Mouse (Mus musculus) kidney, adult 8-10 months (tissue): ENCODE results near the gene Dennd4a.
A peak's percentile ranks its signal among the peaks of the same experiment; 100 is the strongest.

Experiments used
- DNase-seq, 2 experiments: peaks; one replicate each; pipeline ENCODE4 v3.0.0; 2022

Gene Dennd4a

GRCm38 (mm10) chr9:64810822-64811537 lies at the start of gene Dennd4a:
TSS of gene Dennd4a (plus strand) at chr9:64811340.
- DNase-seq: peak; percentile 96 to 98

GRCm38 (mm10) chr9:64764824-64765223 lies 46.3 kb upstream of the Dennd4a start:
- DNase-seq: no peak

- no peak for DNase-seq
Observed at GRCm38 (mm10) chr9:64766136-64766535, 45.0 kb upstream of the Dennd4a start.

- no peak for DNase-seq
Observed at GRCm38 (mm10) chr9:64767796-64768195, 43.3 kb upstream of the Dennd4a start.

GRCm38 (mm10) chr9:64769066-64769695 lies 42.0 kb upstream of the Dennd4a start:
- DNase-seq: peak in 1 of 2 experiments; percentile 16

- DNase-seq: no peak
Observed at GRCm38 (mm10) chr9:64769911-64770310, 41.2 kb upstream of the Dennd4a start.

- DNase-seq: no peak
Observed at GRCm38 (mm10) chr9:64770411-64770849, 40.7 kb upstream of the Dennd4a start.

- DNase-seq: no peak
Observed at GRCm38 (mm10) chr9:64771236-64771635, 39.9 kb upstream of the Dennd4a start.

- no peak for DNase-seq
Observed at GRCm38 (mm10) chr9:64773254-64773653, 37.9 kb upstream of the Dennd4a start.

- DNase-seq: no peak
Observed at GRCm38 (mm10) chr9:64773936-64774335, 37.2 kb upstream of the Dennd4a start.

- DNase-seq: peak; percentile 9 to 26
Observed at GRCm38 (mm10) chr9:64774411-64774811, 36.7 kb upstream of the Dennd4a start.

GRCm38 (mm10) chr9:64774883-64775282 lies 36.3 kb upstream of the Dennd4a start:
- no peak for DNase-seq

- DNase-seq: no peak
Observed at GRCm38 (mm10) chr9:64775491-64775890, 35.6 kb upstream of the Dennd4a start.

GRCm38 (mm10) chr9:64777441-64777987 lies 33.6 kb upstream of the Dennd4a start:
- DNase-seq: no peak

- no peak for DNase-seq
Observed at GRCm38 (mm10) chr9:64778151-64778550, 33.0 kb upstream of the Dennd4a start.

GRCm38 (mm10) chr9:64779628-64780027 lies 31.5 kb upstream of the Dennd4a start:
- peak in 1 of 2 experiments; percentile 12 for DNase-seq

- DNase-seq: no peak
Observed at GRCm38 (mm10) chr9:64783511-64783910, 27.6 kb upstream of the Dennd4a start.

- peak; percentile 38 to 78 for DNase-seq
Observed at GRCm38 (mm10) chr9:64784841-64785240, 26.3 kb upstream of the Dennd4a start.

- no peak for DNase-seq
Observed at GRCm38 (mm10) chr9:64786216-64786905, 24.8 kb upstream of the Dennd4a start.

- no peak for DNase-seq
Observed at GRCm38 (mm10) chr9:64788070-64788469, 23.1 kb upstream of the Dennd4a start.

GRCm38 (mm10) chr9:64789341-64789761 lies 21.8 kb upstream of the Dennd4a start:
- no peak for DNase-seq

- no peak for DNase-seq
Observed at GRCm38 (mm10) chr9:64789887-64790400, 21.2 kb upstream of the Dennd4a start.
